Mouse (Mus musculus): ENCODE measurements at regions not wholly inside any gene's neighbourhood (a gene's known extent, or its start where the extent isn't known, plus 50 kb on each side); places are given as distances from the start of the nearest gene placed in this dataset.

GRCm38 (mm10) chr11:90748448-90748847, 60.3 kb upstream of the Tom1l1 start:
- TF ChIP-seq EP300 (optimal IDR thresholded peaks at IDR 0.05) (no peak), CTCF (IDR thresholded peaks at IDR 0.05; ENCODE audit: low read depth) (no peak)

Data from stomach, postnatal 0 days (tissue).